Mouse (Mus musculus): ENCODE data around the gene Irak2. TPM values are rescaled to one million over a fixed set of nuclear protein-coding genes. Genes with fewer than 3 reads are reported as not detected.

Irak2 gene
- 11.0 and 13.9 TPM in 2 replicates for polyA plus RNA-seq (2015; fragmentation: Nextera tagmentation; extraction: Ambion mirVana)

DNA sequence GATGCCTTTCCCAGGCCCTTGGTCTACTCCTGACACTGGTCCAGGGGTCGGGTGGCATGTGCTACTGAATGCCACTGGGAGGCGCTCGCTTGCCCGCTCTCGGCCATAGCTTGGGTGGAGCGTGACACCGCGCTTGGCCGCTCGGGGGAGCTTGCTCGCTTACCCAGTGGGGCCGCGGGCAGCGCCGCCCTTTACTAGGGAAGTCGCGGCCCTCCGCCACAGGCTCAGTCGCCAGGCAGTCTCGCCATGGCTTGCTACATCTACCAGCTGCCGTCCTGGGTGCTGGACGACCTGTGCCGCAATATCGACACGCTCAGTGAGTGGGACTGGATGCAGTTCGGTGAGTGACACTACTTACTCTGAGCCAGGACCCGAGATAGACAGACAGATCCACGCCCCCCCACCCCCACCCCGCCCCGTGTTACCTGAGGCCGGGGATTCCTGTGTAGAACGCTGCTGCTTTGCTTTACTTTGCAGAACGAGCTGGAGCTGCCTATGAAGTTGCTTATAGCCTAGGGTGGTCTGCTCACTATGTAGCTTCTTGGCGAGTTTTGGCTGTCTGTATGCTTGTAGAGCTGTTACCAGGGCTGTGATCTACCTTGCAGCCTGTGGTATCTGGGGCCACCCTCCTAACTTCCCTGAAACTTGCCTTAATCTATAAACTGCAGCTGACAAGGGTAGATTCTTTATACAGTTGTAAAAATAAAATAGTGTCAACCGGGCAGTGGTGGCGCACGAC lies at the start of gene Irak2:
Gene Irak2, plus strand, starts transcription at position 166 of the 739 bp plus-strand sequence.
- H3K4me2 ChIP-seq (replicated peaks), result peak within 1 kb of the TSS; percentile 69
- ATAC-seq, result peak; percentile 96
- H3K27ac ChIP-seq, result no peak within 1 kb of the TSS; the same call in 1 of the 2 replicates
- H3K9me3 ChIP-seq, result no peaks in the 10 kb centered on the region
- no peaks in the 10 kb centered on the region for H3K27me3 ChIP-seq (replicated peaks)
- 7% methylated on average over 37 of the region's 37 CpGs for WGBS
- no peaks in the 10 kb centered on the region for H3K36me3 ChIP-seq
- H3K4me3 ChIP-seq (replicated peaks), result peak within 1 kb of the TSS; percentile 52
- peak within 1 kb of the TSS; percentile 56 for H3K9ac ChIP-seq
- H3K4me1 ChIP-seq (replicated peaks), result no peaks in the 10 kb centered on the region

DNA sequence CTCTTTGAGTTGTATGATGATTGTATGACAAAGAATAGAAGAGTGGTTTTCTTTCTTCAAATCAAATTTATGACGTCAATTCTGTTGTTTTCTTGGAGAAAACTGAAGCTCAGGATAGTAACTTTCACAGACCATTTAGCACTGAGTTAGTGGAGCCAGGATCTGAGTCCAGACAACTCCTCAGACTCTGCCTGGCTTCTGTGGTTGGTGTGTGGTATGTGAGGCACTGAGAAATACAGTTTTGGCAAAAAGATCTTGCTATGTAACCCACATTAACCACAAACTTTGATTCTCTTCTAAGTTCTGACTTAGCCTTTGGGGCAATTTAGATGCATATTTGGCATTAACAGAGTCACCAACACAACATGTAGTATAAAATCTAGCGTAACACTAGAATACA lies 45.6 kb upstream of the Irak2 start:
- H3K4me1 ChIP-seq (replicated peaks), result no peaks in the 10 kb centered on the region
- H3K4me3 ChIP-seq (replicated peaks), result no peak overlapping the region
- WGBS, result 91% methylated on average over 2 of the region's 2 CpGs
- H3K27me3 ChIP-seq (replicated peaks), result no peaks in the 10 kb centered on the region
- no peaks in the 10 kb centered on the region for H3K36me3 ChIP-seq
- no peak overlapping the region for H3K27ac ChIP-seq
- no peaks in the 10 kb centered on the region for H3K9me3 ChIP-seq
- H3K9ac ChIP-seq, result no peak overlapping the region
- no peak overlapping the region for H3K4me2 ChIP-seq (replicated peaks)
- ATAC-seq, result no peak

DNA sequence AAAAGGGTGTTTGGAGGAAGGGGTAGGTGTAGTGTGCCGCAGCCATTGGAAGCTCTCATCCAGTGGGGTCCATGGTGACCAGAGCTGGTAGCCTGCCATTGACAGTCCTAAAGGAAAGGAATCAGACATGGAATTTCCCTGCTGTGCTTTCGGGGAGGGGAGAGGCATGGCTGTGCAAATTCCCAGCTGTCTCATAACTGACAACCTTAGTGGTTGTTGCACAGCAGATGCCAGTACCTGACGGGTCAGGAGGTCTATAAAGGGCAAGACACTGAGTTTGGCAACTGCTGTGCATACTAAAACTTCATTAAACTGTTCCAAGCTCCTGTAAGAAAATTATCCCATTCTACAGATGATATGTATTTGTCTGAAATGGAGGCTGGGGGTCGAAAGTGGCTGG lies 40.3 kb upstream of the Irak2 start:
- H3K9me3 ChIP-seq, result no peaks in the 10 kb centered on the region
- 0 out of 2 replicates have a peak, but pooled peaks cover 4% of the 10 kb centered on the region for H3K4me1 ChIP-seq (replicated peaks)
- H3K36me3 ChIP-seq, result no peaks in the 10 kb centered on the region
- H3K9ac ChIP-seq, result no peak overlapping the region
- H3K4me2 ChIP-seq (replicated peaks), result no peak overlapping the region
- no peak overlapping the region for H3K4me3 ChIP-seq (replicated peaks)
- H3K27me3 ChIP-seq (replicated peaks), result no peaks in the 10 kb centered on the region
- no peak overlapping the region for H3K27ac ChIP-seq
- no peak for ATAC-seq
- 92% methylated on average over 4 of the region's 4 CpGs for WGBS

DNA sequence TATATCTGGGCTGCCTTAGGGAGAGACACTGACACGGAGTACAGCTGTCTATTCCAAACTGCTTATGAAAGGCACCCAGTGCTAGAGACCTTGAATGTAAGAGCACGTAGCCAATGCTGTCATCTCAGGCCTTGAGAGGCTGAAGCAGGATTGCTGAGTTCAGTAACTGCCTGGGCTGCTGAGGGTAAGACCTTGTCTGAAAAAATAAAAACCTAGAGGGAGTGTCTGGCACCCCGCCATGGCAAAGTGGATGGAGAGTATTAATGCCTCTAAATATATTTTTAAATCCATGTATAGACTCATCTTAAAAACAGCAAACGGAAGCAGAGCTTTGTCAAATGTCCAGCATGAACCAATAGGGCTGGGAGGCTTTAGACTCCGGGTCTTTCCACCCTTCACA lies 38.4 kb upstream of the Irak2 start:
- Histone ChIP-seq H3K9me3 (no peaks in the 10 kb centered on the region), H3K4me3 (replicated peaks) (no peak overlapping the region), H3K27ac (no peak overlapping the region), H3K36me3 (no peaks in the 10 kb centered on the region), H3K27me3 (replicated peaks) (no peaks in the 10 kb centered on the region), H3K9ac (no peak overlapping the region), H3K4me1 (replicated peaks) (0 out of 2 replicates have a peak, but pooled peaks cover 4% of the 10 kb centered on the region), H3K4me2 (replicated peaks) (no peak overlapping the region)
- WGBS, result 63% methylated on average over 5 of the region's 5 CpGs
- no peak for ATAC-seq

DNA sequence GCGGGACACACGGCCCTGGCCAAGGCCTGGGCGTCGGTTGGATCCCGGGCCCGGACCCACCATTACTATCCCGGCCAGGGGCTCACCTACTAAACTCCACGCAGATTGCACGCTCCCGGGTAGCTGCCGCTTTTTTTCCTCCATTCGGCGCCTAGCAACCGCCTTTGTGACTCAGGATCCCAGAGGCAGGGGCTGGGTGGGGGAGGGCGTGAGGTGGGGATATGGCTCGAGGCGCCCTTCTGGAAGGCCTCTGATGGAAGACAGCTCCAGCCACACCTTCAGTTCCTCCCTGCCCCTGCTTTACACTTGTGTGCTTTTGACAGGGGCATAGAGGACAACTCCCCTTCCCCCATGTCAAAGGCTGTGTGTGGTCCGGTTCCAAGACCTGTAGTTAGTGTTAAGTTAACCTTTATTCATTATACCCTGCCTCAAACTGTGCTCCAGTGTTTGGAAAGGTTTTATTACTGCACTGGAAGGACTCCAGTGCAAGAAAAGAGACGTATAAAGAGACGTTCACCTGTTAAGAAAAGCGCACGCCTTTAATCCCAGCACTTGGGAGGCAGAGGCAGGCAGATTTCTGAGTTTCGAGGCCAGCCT lies 37.6 kb upstream of the Irak2 start, which contains the start of gene Fancd2os:
Gene Fancd2os, minus strand, starts transcription at position 173 of the 597 bp plus-strand sequence.
- no peaks in the 10 kb centered on the region for H3K27me3 ChIP-seq (replicated peaks)
- H3K36me3 ChIP-seq, result no peaks in the 10 kb centered on the region
- H3K9ac ChIP-seq, result 0 out of 2 replicates have a peak within 1 kb of the TSS, but pooled peaks have one; percentile 18
- H3K4me2 ChIP-seq (replicated peaks), result peak within 1 kb of the TSS; percentile 15
- 38% methylated on average over 23 of the region's 23 CpGs for WGBS
- no peaks in the 10 kb centered on the region for H3K9me3 ChIP-seq
- H3K27ac ChIP-seq, result no peak within 1 kb of the TSS
- no peak within 1 kb of the TSS for H3K4me3 ChIP-seq (replicated peaks)
- no peak for ATAC-seq
- 0 out of 2 replicates have a peak, but pooled peaks cover 4% of the 10 kb centered on the region for H3K4me1 ChIP-seq (replicated peaks)

DNA sequence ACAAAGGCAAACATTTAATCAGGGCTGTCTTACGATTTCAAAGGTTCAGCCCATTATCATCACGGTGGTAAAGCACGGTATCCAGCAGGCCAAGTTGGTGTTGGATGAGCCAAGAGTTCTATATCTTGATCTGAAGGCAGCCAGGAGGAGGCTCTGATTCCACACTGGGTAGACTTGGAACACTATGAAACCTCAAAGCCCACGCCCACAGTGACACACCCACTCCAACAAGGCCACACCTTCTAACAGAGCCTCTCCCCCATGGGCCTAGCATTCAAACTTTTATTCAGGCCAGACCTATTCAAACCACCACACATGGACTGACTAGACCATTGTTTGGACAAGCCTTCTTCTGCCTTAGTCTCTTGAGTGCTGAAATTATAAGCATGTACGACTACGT lies 35.4 kb upstream of the Irak2 start:
- Histone ChIP-seq H3K4me1 (replicated peaks) (peaks cover 14% of the 10 kb centered on the region), H3K4me3 (replicated peaks) (no peak overlapping the region), H3K27me3 (replicated peaks) (no peaks in the 10 kb centered on the region), H3K9ac (no peak overlapping the region), H3K9me3 (no peaks in the 10 kb centered on the region), H3K4me2 (replicated peaks) (no peak overlapping the region), H3K27ac (no peak overlapping the region), H3K36me3 (no peaks in the 10 kb centered on the region)
- WGBS, result 90% methylated on average over 6 of the region's 6 CpGs
- no peak for ATAC-seq

DNA sequence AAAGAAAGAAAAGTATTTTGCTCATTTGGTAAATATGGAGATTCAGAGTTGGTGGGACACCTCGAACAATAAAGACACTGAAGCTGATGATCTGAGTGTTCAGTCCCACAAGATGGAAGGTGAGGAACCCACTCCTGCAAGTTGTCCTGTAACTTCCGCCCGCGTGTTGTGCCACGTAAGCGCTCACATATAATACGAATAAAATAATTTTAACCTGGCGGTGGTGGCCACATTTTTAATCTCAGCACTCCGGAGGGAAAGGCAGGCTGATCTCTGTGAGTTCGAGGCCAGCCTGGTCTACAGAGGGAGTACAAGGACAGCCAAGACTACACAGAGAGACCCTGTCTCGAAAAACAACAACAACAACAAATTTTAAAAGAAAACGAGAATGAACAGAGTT lies 34.3 kb upstream of the Irak2 start:
- peak overlapping the region; percentile 85; the same call in 1 of the 2 replicates for H3K27ac ChIP-seq
- H3K9me3 ChIP-seq, result no peaks in the 10 kb centered on the region
- peak overlapping the region; percentile 96 for H3K4me3 ChIP-seq (replicated peaks)
- whole genome bisulfite sequencing, result 55% methylated on average over 12 of the region's 12 CpGs
- H3K9ac ChIP-seq, result peak overlapping the region; percentile 87
- no peaks in the 10 kb centered on the region for H3K36me3 ChIP-seq
- no peaks in the 10 kb centered on the region for H3K27me3 ChIP-seq (replicated peaks)
- no peak for ATAC-seq
- H3K4me2 ChIP-seq (replicated peaks), result peak overlapping the region; percentile 76
- H3K4me1 ChIP-seq (replicated peaks), result peaks cover 14% of the 10 kb centered on the region

DNA sequence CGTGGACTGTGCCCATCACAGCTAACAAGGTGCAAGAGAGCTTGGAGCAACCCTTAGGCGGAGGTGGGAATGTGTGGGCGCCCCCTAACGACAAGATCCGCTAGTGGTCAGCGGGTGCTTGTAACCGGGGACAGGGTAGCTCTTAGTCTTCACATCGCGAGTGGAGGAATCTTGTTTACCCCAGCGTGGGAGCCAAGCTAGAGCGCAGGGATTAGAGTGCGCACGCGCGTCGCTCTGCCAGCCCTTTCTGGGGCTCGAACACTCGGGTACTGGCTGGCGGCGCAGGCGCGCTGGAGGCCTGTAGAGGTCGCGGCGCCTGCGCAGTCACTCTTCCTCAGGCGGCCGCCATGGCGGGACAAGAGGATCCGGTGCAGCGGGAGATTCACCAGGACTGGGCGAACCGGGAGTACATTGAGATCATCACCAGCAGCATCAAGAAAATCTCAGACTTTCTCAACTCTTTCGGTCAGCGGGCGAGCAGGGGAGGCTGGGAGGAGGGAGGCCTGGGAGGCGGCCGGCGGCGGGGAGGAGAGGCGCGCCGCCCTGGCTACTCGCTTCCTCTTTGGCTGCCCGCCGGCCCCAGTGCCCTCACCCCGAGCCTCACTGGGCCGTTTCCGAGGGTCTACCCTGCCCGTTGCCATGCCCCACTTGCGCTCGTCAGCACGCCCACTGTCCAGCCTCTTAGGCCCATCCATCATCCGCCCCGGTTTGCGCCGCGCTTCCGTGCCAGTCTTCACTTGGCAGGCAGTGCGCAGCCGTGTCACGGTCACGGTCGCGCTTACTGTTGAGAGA lies 33.6 kb upstream of the Irak2 start, which contains the start of gene Brk1:
Gene Brk1, plus strand, starts transcription at position 341 of the 792 bp plus-strand sequence.
- H3K4me3 ChIP-seq (replicated peaks), result peak within 1 kb of the TSS; percentile 96
- ATAC-seq, result peak; percentile 96
- H3K27ac ChIP-seq, result peak within 1 kb of the TSS; percentile 85
- no peaks in the 10 kb centered on the region for H3K27me3 ChIP-seq (replicated peaks)
- H3K4me2 ChIP-seq (replicated peaks), result peak within 1 kb of the TSS; percentile 76
- H3K36me3 ChIP-seq, result no peaks in the 10 kb centered on the region
- no peaks in the 10 kb centered on the region for H3K9me3 ChIP-seq
- WGBS, result under 1% methylated on average over 65 of the region's 65 CpGs
- H3K4me1 ChIP-seq (replicated peaks), result peaks cover 14% of the 10 kb centered on the region
- peak within 1 kb of the TSS; percentile 87 for H3K9ac ChIP-seq

DNA sequence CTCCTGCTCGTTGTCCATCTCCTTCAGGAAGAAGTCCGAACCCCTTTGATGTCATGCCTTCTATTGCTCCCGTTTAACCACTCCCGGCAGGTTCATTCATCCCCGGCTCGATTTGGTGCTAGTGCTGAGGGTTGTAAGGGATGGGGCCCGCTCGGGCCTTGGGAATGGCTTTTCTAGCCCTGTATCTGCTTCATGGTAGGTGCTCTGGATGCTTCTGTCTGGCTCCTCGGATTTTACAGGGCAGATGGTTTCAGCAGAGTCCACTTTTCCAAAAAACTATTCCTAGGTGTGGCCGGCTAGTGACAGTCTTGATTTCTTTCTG lies 33.1 kb upstream of the Irak2 start:
- H3K9ac ChIP-seq, result peak overlapping the region; percentile 87
- H3K4me3 ChIP-seq (replicated peaks), result peak overlapping the region; percentile 96
- H3K27ac ChIP-seq, result peak overlapping the region; percentile 85; the same call in 1 of the 2 replicates
- H3K4me1 ChIP-seq (replicated peaks), result peaks cover 12% of the 10 kb centered on the region
- no peak for ATAC-seq
- no peaks in the 10 kb centered on the region for H3K9me3 ChIP-seq
- H3K36me3 ChIP-seq, result no peaks in the 10 kb centered on the region
- no peaks in the 10 kb centered on the region for H3K27me3 ChIP-seq (replicated peaks)
- peak overlapping the region; percentile 76 for H3K4me2 ChIP-seq (replicated peaks)
- WGBS, result 3% methylated on average over 10 of the region's 10 CpGs

DNA sequence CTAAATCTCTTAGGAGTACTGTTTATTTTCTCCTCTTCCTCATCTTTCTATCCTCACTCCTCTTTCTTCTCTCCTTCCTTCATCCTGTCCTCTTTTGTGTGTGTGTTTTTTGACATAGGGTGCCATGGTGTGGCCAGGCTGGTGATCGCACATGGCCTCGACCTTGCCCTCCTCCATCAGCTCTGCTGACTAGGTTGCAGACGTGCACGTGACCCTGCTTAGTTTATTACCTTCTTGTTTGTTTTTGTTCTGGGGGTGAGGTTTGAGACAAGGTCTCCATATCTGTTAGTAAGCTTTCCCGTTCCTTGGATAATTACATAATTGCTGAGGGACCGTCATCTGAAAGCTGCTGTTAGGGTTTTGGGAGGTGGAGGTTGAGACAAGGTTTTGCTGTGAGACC lies 29.4 kb upstream of the Irak2 start:
- Histone ChIP-seq H3K9ac (no peak overlapping the region), H3K4me2 (replicated peaks) (no peak overlapping the region), H3K36me3 (peaks cover 5% of the 10 kb centered on the region; the same call in 1 of the 2 replicates), H3K27me3 (replicated peaks) (no peaks in the 10 kb centered on the region), H3K4me1 (replicated peaks) (peaks cover 10% of the 10 kb centered on the region), H3K9me3 (no peaks in the 10 kb centered on the region), H3K4me3 (replicated peaks) (no peak overlapping the region), H3K27ac (no peak overlapping the region)
- peak; percentile 11; the same call in 1 of the 2 replicates for ATAC-seq
- WGBS, result 50% methylated on average over 6 of the region's 6 CpGs

DNA sequence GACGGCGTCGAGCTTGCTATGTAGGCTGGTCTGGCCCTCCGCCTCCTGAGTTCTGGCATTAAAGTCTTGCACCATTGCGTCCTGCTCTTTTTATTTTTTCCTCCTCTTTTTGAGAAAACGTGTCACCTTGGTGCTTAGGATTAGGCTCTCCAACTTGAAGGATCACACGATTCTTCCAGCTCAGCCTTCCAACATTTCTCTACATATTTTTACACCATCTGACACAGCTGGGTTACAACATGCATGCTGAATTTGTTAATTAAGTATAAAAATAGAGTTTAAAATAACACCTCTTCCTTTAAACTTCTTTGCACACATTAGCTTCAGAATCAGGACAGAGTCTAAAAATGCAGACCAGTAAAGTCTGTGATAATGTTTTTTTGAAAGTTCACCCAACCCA lies 29.0 kb upstream of the Irak2 start:
- no peak overlapping the region for H3K27ac ChIP-seq
- WGBS, result 72% methylated on average over 7 of the region's 7 CpGs
- no peak for ATAC-seq

More for the DNA sequence above, 29.0 kb upstream of the Irak2 start:
- Histone ChIP-seq H3K4me1 (replicated peaks) (peaks cover 10% of the 10 kb centered on the region), H3K9ac (no peak overlapping the region), H3K4me3 (replicated peaks) (no peak overlapping the region), H3K27me3 (replicated peaks) (no peaks in the 10 kb centered on the region), H3K9me3 (no peaks in the 10 kb centered on the region), H3K36me3 (peaks cover 8% of the 10 kb centered on the region), H3K4me2 (replicated peaks) (no peak overlapping the region)
